Mouse (Mus musculus) kidney, postnatal 36 days (tissue): ENCODE results near the gene Zbed3.
"Not testable (repeated sequence)": the region's sequence is repeated elsewhere in the genome, so short reads cannot be mapped to it uniquely, and the experiment has no call there.

ENCODE experiments used
- DNase-seq, 2 experiments: peaks; one replicate each; pipeline ENCODE4 v3.0.0; 2021 to 2022; ENCODE audit warnings: mixed read lengths in 2 of 2

Zbed3 gene

GRCm38 (mm10) chr13:95332086-95332899 lies 8.9 kb downstream of the Zbed3 start:
- no peak for DNase-seq

- DNase-seq: no peak
Measured at GRCm38 (mm10) chr13:95336122-95336677, 12.8 kb downstream of the Zbed3 start.

GRCm38 (mm10) chr13:95343470-95343869 lies 20.1 kb downstream of the Zbed3 start:
- DNase-seq: no peak

GRCm38 (mm10) chr13:95345869-95346268 lies 22.5 kb downstream of the Zbed3 start:
- DNase-seq: peak; percentile 58

- peak; percentile 79 to 91 for DNase-seq
Measured at GRCm38 (mm10) chr13:95347018-95347696, 23.7 kb downstream of the Zbed3 start.

GRCm38 (mm10) chr13:95348476-95348875 lies 25.1 kb downstream of the Zbed3 start:
- DNase-seq: no peak

GRCm38 (mm10) chr13:95358223-95358622 lies 34.8 kb downstream of the Zbed3 start:
- DNase-seq: no peak

- no peak for DNase-seq
Measured at GRCm38 (mm10) chr13:95363440-95363839, 40.0 kb downstream of the Zbed3 start.

GRCm38 (mm10) chr13:95366356-95366755 lies 42.9 kb downstream of the Zbed3 start:
- no peak for DNase-seq

GRCm38 (mm10) chr13:95374701-95375553 lies 51.5 kb downstream of the Zbed3 start, which contains the start of gene Aggf1:
Gene Aggf1 (minus strand): TSS chr13:95375352.
- peak; percentile 93 to 95 for DNase-seq

- no peak for DNase-seq
Measured at GRCm38 (mm10) chr13:95375554-95375914, 52.1 kb downstream of the Zbed3 start.

GRCm38 (mm10) chr13:95376689-95377289 lies 53.4 kb downstream of the Zbed3 start:
- not testable (repeated sequence) for DNase-seq

GRCm38 (mm10) chr13:95378696-95379095 lies 55.3 kb downstream of the Zbed3 start:
- no peak for DNase-seq

- no peak for DNase-seq
Measured at GRCm38 (mm10) chr13:95382418-95382817, 59.0 kb downstream of the Zbed3 start.
